Mouse (Mus musculus) intestine, embryonic 14.5 days (tissue): ENCODE measurements at regions not wholly inside any gene's neighbourhood (a gene's known extent, or its start where the extent isn't known, plus 50 kb on each side); places are given as distances from the start of the nearest gene placed in this dataset.

Source experiments
- ATAC-seq: fragments of 200-750 bp; cut with Nextera tagmentation; replicated peaks from 2 replicates; pipeline ENCODE4 v1.8.0; 2017; ENCODE audit warnings: low read depth, moderate number of reproducible peaks, moderate TSS enrichment, moderate library complexity; ENCODE audit not compliant: low FRiP score, low TSS enrichment
- DNase-seq: peaks from one replicate; pipeline ENCODE4 v3.0.0-alpha.2; 2018; ENCODE audit warnings: low spot score
- H3K27ac ChIP-seq: fragments of 300-500 bp; sonication (generic); 2 replicates; pipeline ENCODE4 v1.5.1; 2014; ENCODE audit warnings: low read depth, mild to moderate bottlenecking, control low read depth
- H3K27me3 ChIP-seq: fragments of 300-500 bp; sonication (generic); replicated peaks from 2 replicates; pipeline ENCODE4 v1.6.1; 2014; ENCODE audit warnings: low read length, control low read depth; ENCODE audit not compliant: control insufficient read depth, insufficient read depth
- H3K36me3 ChIP-seq: fragments of 300-500 bp; sonication (generic); 2 replicates; pipeline ENCODE4 v1.6.1; 2014; ENCODE audit warnings: low read length, control low read depth; ENCODE audit not compliant: control insufficient read depth, insufficient read depth
- H3K4me1 ChIP-seq: fragments of 300-500 bp; sonication (generic); replicated peaks from 2 replicates; pipeline ENCODE4 v1.6.1; 2014; ENCODE audit warnings: low read length, control low read depth, mixed read lengths; ENCODE audit not compliant: control insufficient read depth, insufficient read depth
- H3K4me2 ChIP-seq: fragments of 300-500 bp; sonication (generic); 2 replicates; pipeline ENCODE4 v1.6.1; 2014; ENCODE audit warnings: low read length
- H3K4me3 ChIP-seq: fragments of 300-500 bp; sonication (generic); 2 replicates; pipeline ENCODE4 v1.5.1; 2014; ENCODE audit warnings: low read depth, low read length, control low read depth, mixed read lengths
- H3K9ac ChIP-seq: fragments of 300-500 bp; sonication (generic); 2 replicates; pipeline ENCODE4 v1.6.1; 2014; ENCODE audit warnings: mild to moderate bottlenecking, low read length
- H3K9me3 ChIP-seq: fragments of 300-500 bp; sonication (generic); 2 replicates; pipeline ENCODE4 v1.6.1; 2016; ENCODE audit warnings: low read length, control low read depth; ENCODE audit not compliant: control insufficient read depth
- whole genome bisulfite sequencing: fragments of 180-500 bp; shearing (Covaris S2); extraction: QIAGEN DNeasy Blood & Tissue Kit; methylation state at CpG from one replicate; pipeline ENCODE4 v1.1.7; 2014; 5-methylcytosine and 5-hydroxymethylcytosine counted together

DNA sequence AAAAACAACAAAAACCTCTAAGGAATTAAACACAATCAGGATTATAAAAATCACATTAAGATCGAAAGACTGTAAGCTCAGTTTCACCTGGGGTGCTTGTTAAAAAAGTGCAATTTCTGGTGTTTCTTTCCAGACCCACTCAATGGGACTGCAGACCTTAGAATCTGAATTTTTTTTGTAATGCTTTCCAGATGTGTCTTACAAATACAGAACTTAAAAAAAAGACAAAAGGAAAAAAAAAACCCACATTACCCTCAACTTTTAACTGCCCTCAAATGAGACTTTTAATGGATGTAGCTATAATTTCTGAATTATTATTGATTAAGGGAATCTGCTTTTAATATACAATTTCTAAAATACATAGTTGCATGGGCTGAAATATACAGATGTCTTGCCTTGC is 401.2 kb upstream of the Frg1 start:
- no peaks in the 10 kb centered on the region for H3K36me3 ChIP-seq
- H3K4me1 ChIP-seq, result no peaks in the 10 kb centered on the region
- H3K9ac ChIP-seq, result no peak overlapping the region
- WGBS, result 80% methylated on average over 1 of the region's 1 CpGs
- ATAC-seq, result no peak
- H3K27ac ChIP-seq, result no peak overlapping the region
- no peak overlapping the region for H3K4me3 ChIP-seq
- no peaks in the 10 kb centered on the region for H3K9me3 ChIP-seq
- H3K4me2 ChIP-seq, result no peak overlapping the region
- no peak for DNase-seq
- no peaks in the 10 kb centered on the region for H3K27me3 ChIP-seq

DNA sequence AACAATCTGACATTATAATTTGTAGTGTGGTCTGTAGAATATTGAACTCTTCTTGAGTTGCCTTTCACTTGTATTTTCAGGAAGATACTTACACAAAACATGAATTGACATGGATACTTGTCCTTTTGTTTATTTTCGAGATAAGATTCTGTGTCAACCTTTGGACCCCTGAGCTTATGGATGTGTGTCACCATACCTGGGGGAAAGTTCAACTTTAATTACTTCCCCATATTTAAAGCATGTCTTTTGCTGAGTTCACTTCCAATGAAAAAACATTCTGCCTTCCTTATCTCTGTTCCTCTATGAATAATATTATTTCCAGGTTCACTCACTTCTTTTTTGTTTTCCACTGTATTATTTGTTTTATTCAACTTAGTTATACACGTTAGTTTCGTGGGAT is 398.4 kb upstream of the Frg1 start:
- no peak overlapping the region for H3K4me3 ChIP-seq
- H3K4me1 ChIP-seq, result no peaks in the 10 kb centered on the region
- H3K9ac ChIP-seq, result no peak overlapping the region
- DNase-seq (no peak), ATAC-seq (0 out of 2 replicates have a peak, but pooled peaks have one; percentile 36)
- H3K27me3 ChIP-seq, result no peaks in the 10 kb centered on the region
- H3K36me3 ChIP-seq, result no peaks in the 10 kb centered on the region
- H3K9me3 ChIP-seq, result no peaks in the 10 kb centered on the region
- H3K27ac ChIP-seq, result no peak overlapping the region
- 79% methylated on average over 3 of the region's 3 CpGs for WGBS
- H3K4me2 ChIP-seq, result no peak overlapping the region

DNA sequence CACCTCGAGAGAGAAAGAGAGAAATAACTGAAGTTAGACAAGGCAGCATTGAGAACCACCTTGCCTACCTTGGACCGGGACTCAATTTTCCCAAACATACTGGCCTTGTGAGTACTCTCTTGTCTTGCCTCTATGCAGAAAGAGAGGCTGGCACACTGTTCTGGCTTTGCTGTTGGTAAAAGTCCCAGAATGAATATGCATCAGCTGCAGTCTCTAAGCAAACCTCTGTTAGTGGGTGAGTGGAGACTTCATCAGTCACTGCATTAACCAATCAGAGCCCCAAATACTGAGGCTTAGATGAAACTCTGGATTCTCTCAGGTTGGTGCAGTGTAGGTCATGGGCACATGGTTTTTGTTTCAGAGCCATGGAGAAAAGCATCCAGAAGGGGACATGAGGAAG is 378.8 kb upstream of the Frg1 start:
- no peak for ATAC-seq
- H3K9me3 ChIP-seq, result no peaks in the 10 kb centered on the region
- no peak overlapping the region for H3K4me2 ChIP-seq
- H3K36me3 ChIP-seq, result no peaks in the 10 kb centered on the region
- no peaks in the 10 kb centered on the region for H3K4me1 ChIP-seq
- no peak overlapping the region for H3K27ac ChIP-seq
- H3K9ac ChIP-seq, result no peak overlapping the region
- WGBS, result 62% methylated on average over 2 of the region's 2 CpGs
- no peaks in the 10 kb centered on the region for H3K27me3 ChIP-seq
- no peak overlapping the region for H3K4me3 ChIP-seq
- no peak for DNase-seq

DNA sequence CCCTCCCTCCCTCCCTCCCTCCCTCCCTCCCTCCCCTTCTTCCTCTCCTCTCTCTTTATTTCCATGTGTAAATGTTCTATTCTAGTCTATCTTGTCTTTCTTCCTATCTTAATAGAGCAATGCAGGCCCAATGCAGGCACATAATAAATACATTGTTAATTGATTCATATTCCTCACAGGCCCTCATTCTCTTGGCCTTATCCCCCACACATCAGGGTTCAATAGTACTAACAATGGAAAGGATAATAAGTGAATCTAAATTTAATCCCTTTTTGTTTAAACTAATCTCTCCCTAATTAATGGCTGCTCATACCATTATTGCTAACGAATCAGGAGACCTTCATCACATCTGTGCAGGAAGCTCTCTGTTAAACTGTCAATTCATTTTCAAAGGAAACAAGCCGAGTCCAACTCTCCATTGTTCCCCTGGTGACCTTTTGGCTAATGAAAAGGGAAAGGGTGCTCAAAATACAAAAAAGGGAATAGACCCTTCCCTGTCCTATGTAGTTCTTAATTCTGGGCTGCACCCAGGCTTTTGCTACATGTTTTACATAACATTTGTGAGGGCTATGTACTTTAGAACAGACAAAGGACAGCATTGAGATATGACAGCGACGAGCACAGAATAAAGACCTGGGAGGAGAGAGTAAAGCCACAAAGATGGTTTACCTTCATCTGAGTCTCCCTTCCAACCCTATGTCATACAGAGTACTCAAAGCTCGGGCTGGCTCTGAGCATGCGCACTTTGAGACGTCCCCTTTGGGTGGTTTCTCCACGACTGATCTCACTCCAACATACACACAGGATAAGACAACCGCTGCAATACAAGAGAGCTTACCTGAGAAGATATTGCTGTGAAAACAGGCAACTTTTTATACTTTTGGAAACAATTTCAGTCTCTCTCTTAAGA is 370.3 kb upstream of the Frg1 start:
- no peak for DNase-seq
- Histone ChIP-seq H3K9me3 (no peaks in the 10 kb centered on the region), H3K4me1 (no peaks in the 10 kb centered on the region), H3K4me2 (no peak overlapping the region), H3K27me3 (no peaks in the 10 kb centered on the region), H3K9ac (no peak overlapping the region), H3K36me3 (no peaks in the 10 kb centered on the region), H3K4me3 (no peak overlapping the region), H3K27ac (no peak overlapping the region)
- ATAC-seq, result no peak
- WGBS, result 80% methylated on average over 9 of the region's 9 CpGs

DNA sequence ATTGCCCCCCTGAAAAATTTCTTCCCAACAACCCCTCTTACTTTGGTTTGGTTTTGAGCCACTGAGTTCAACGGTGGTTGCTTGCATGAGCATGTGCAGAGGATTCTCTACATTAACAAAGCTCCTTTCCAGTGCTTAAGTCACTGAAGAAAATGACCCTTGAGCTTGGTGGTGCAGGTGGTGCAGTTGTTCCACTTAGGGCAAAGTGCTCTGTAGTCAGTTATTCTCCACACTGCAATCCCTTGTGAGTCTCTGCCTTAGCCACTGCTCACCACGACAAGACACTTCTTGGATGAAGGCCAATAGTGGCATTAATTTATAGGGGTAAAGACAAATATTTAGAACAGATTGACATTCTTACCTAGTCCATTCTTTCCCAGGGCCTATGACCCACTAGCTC is 369.1 kb upstream of the Frg1 start:
- Histone ChIP-seq H3K4me3 (no peak overlapping the region), H3K36me3 (no peaks in the 10 kb centered on the region), H3K4me1 (no peaks in the 10 kb centered on the region), H3K27me3 (no peaks in the 10 kb centered on the region), H3K4me2 (no peak overlapping the region), H3K9me3 (no peaks in the 10 kb centered on the region), H3K9ac (no peak overlapping the region), H3K27ac (no peak overlapping the region)
- no peak for ATAC-seq
- DNase-seq, result no peak
- WGBS, result 57% methylated on average over 2 of the region's 2 CpGs

DNA sequence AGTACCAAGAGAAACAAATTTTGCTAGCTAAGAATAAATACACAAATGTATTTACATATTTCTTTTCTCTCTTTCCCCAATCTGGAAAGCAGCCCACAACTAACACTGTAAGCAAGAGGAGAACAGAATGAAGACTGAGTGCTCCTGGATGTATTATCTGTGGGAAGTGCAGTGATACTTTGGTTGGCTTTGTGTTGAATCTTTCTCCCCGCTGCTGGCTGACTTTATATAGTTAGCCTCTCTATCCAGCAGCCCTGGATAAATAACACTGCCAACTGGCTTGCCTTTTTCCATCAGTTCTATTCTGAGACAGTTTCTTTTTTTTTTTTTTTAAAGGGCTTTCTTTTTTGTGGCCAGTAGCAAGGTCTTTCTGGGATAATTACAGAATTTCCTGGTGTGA is 366.0 kb upstream of the Frg1 start:
- Histone ChIP-seq H3K27me3 (no peaks in the 10 kb centered on the region), H3K9ac (no peak overlapping the region), H3K36me3 (no peaks in the 10 kb centered on the region), H3K4me2 (no peak overlapping the region), H3K27ac (no peak overlapping the region), H3K9me3 (no peaks in the 10 kb centered on the region), H3K4me3 (no peak overlapping the region), H3K4me1 (no peaks in the 10 kb centered on the region)
- 67% methylated on average over 1 of the region's 1 CpGs for whole genome bisulfite sequencing
- no peak for DNase-seq
- no peak for ATAC-seq

DNA sequence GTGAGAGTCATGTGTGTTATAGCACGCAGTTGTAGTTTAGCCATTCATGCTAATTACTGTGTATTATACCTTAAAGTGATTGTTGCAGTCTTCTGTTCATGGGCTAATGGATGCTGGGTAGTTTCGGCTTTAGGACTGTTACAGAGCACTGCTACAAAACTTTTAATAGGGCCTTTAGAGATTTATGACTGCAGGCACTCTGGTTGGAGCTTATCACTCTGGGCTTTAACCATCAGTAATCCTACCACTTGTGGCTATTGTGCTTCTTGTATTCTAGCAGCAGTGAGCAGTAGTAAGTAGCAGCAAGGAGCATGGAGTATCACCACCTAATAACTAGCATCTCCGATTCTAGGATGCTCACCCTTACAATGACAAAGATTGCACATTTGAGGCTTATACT is 362.6 kb upstream of the Frg1 start:
- H3K4me2 ChIP-seq, result no peak overlapping the region
- 89% methylated on average over 3 of the region's 3 CpGs for WGBS
- no peaks in the 10 kb centered on the region for H3K9me3 ChIP-seq
- H3K9ac ChIP-seq, result no peak overlapping the region
- no peak overlapping the region for H3K27ac ChIP-seq
- H3K4me1 ChIP-seq, result no peaks in the 10 kb centered on the region
- DNase-seq, result no peak
- no peak overlapping the region for H3K4me3 ChIP-seq
- H3K36me3 ChIP-seq, result no peaks in the 10 kb centered on the region
- no peak for ATAC-seq
- H3K27me3 ChIP-seq, result no peaks in the 10 kb centered on the region

DNA sequence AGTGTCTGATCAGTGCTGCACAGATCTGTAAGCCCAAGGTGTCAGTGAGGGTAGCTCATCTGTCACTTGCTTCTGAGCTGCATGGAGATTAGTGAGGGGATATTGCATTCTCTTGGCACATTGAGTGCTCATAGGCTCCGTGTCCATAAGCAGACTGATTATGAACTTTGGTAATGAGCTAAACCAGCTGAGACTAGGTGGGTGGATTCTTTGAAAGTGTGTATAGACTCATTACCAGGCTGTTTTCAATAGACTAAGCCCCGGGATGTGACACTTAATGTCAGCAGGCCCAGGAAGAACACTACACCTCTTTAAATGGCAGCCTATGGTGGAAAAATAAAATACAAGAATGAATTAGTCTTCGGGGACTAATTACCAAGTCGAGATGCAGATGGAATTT is 354.9 kb upstream of the Frg1 start:
- Histone ChIP-seq H3K27ac (no peak overlapping the region), H3K9me3 (no peaks in the 10 kb centered on the region), H3K4me3 (no peak overlapping the region), H3K4me2 (no peak overlapping the region), H3K36me3 (no peaks in the 10 kb centered on the region), H3K9ac (no peak overlapping the region), H3K27me3 (no peaks in the 10 kb centered on the region), H3K4me1 (no peaks in the 10 kb centered on the region)
- WGBS, result 86% methylated on average over 4 of the region's 4 CpGs
- ATAC-seq (no peak), DNase-seq (no peak)

DNA sequence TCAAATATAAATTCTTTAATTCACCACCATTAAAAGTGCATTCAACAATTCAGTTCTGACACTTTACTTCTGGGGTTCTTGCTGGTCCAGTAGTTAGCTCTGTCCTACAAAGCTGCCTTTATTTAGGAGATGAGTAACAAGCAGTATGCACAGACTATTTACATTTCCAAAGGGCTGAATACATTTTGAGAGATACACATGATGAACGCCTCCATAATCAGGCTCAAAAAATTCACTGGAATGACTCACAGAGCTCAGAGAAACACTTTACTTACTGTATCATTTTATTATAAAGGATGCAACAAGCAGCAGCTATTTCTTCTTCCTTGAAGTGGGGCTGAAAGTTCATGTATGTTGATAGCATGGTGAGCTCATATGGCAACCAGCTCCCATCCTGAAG is 336.6 kb upstream of the Frg1 start:
- Histone ChIP-seq H3K36me3 (no peaks in the 10 kb centered on the region), H3K4me2 (no peak overlapping the region), H3K4me1 (no peaks in the 10 kb centered on the region), H3K27ac (no peak overlapping the region), H3K27me3 (no peaks in the 10 kb centered on the region), H3K9me3 (no peaks in the 10 kb centered on the region), H3K9ac (no peak overlapping the region), H3K4me3 (no peak overlapping the region)
- DNase-seq (no peak), ATAC-seq (no peak)
- 80% methylated on average over 1 of the region's 1 CpGs for WGBS
